Mouse (Mus musculus) testis, adult 2 months (tissue): ENCODE data around the gene Dpm1.

Experiments
- CTCF ChIP-seq: fragments of 200-500 bp; IDR thresholded peaks from 2 replicates; pipeline ENCODE4 v1.5.1; 2012; ENCODE audit warnings: low read depth, mild to moderate bottlenecking, inconsistent platforms, low read length, moderate library complexity; ENCODE audit not compliant: control insufficient read depth, insufficient read depth, insufficient replicate concordance
- POLR2A ChIP-seq: fragments of 200-500 bp; IDR thresholded peaks from 2 replicates; pipeline ENCODE4 v1.6.1; 2012; ENCODE audit warnings: low read depth, mild to moderate bottlenecking, inconsistent platforms, low read length, moderate library complexity; ENCODE audit not compliant: control insufficient read depth

GRCm38 (mm10) chr2:168160370-168160930 lies 69.9 kb downstream of the Dpm1 start:
- no peak for TF ChIP-seq CTCF
- TF ChIP-seq POLR2A, result no peak
